Mouse (Mus musculus): Measurements from ENCODE around the gene Smcr8.

GRCm38 (mm10) chr11:60816398-60816797, 39.1 kb downstream of the Smcr8 start:
- TF ChIP-seq CEBPB (IDR thresholded peaks at IDR 0.05; ENCODE audit: low read depth) (no peak), CTCF (IDR thresholded peaks at IDR 0.05; ENCODE audit: control insufficient read depth, insufficient read depth, insufficient read length) (no peak)

Data from C2C12 (cell line).